Mouse (Mus musculus): ENCODE data around the gene Snd1.

Snd1 gene

DNA sequence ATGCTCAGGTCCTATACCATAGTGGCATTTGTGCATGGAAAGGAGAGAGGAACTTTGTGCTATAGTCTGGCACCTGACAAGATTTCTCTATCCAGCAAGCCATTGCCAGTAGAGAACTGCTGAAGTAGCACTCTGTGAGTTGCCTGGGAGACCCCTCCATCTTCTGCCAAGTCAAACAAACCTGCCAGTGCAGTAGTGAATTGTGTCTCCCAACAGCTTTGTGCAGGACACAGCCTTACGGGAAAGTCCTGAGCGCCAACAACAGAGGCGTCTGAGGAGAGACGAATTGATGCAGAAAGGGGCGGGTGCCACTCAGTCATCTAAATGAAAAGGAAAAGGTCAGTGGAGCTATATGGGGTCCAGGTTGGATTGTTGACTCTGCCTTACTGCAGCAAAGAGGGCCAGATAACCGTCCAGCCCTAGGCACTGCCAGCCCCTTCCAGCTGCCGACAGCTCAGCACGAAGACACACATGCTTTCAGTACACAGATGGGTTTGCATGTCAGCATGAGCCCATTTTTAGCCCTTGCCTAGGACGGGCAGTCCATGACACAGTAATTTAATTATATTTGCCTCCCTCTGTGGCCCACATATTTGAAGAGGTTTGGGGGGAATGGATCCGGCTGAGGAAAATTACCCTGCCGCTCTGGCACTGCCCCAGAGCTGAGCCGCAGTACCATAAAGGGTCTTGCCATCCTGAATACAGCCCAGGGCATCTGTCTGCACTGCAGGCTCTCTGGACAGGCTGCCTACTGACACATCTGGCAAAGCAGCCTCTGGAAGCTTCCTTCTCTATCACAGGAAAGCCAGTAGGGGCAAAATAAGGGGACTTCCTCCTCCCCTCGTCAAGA, 344.8 kb downstream of the Snd1 start:
- no peak for DNase-seq

DNA sequence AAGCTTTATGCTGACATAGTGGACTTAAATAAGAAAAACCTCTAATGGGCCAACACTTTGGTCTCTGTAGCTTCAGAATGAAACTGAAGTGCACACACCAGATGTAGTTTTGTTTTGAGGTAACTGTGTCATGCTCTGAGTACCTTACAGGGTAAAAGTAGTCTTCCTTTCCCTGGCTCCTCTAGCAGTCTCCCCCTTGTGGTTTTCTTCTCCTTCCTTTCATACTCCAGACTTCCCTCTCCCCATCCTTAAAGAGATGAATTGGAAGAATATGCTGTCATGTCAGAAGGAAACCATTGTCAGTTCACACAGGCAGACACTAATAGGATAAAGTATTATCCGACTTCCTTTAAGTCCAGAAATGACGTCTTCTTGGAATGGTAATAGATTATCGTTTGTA, 347.4 kb downstream of the Snd1 start:
- DNase-seq, result no peak

DNA sequence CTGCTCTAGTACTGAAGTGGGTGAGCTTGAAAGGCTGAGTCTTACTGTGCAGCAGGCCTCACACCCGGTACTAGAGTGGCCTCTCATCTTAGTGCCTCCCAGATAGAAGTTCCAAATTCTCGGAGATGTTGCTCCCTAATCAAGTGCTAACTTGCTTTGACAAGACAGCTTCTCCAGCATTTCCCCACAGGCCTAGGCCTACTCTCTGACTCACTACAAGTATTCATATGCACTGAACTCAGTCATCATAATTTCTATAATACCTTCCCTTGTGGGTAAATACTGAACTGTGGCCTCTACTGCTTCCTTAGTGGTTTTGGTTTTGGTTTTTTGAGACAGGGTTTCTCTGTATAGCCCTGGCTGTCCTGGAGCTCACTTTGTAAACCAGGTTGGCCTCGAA, 348.4 kb downstream of the Snd1 start:
- DNase-seq, result no peak

DNA sequence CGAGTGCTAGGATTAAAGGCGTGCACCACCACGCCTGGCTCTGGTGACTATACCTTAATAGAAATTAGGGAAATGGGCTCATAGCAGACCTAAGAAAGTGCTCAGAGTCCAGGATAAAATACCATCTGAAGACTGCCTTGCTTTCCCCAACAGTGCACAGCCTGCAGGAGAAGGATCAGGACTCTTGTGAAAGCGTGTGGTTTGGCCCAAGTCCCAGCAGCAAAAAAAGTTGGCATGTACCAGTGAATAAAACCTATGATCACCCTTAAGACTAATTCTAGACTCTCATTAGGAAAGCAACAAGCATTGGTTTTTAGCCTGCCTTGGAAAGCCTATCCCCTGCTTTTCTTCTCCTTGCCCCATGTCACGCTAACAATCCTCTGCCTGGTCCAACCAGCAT, 348.9 kb downstream of the Snd1 start:
- no peak for DNase-seq

DNA sequence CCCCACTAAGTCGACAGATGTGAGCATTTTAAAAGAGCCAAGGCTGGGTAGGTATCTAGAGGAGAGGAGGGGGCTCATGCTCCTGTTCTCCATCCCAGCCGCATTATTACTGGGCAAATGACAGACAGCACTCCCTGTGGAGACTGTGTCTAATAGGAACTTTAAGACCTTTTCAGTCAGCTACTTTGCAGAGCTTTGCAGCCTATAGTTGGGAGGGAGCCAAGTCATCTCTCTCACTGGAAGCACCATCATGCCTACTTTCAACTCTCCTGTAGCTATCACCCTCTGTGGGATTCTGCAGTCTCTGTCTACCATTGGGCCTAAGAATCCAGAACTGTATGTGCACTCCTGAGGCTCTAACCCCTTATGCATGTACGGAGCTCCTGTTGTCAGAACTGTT, 351.0 kb downstream of the Snd1 start:
- no peak for DNase-seq

DNA sequence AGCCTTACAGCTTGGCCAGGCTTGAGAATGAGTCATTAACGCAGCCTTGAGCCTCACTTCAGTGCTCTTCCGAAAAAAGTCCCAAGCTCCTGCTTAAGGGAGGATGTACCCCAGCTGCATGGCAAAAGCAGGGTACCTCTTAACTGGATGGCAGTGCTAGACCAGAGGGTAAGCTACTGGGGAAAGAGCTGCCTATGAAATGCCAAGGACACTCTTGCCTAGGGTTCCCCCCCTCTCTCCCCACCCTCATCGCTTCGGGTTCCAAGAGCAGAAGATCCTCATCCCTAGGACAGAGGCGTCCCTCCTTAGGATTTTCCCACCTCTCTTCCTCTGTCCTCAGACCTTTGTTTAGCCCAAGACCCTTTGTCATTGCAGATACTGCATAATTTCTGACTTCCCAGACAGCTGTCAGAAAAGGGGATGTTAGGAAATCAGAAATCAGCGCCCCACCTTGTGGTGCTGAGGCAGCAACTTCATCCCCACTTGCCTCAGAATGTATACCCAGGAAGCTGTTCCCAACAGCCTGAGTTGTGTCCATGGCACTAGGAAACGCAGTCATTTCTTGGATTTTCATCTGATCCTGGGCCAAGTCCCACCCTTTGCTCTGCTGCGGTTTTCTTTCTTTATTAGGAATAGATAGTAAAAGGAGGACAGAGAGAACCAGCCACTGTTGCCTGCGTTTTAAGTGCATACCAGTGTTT, 351.9 kb downstream of the Snd1 start:
- no peak for DNase-seq

DNA sequence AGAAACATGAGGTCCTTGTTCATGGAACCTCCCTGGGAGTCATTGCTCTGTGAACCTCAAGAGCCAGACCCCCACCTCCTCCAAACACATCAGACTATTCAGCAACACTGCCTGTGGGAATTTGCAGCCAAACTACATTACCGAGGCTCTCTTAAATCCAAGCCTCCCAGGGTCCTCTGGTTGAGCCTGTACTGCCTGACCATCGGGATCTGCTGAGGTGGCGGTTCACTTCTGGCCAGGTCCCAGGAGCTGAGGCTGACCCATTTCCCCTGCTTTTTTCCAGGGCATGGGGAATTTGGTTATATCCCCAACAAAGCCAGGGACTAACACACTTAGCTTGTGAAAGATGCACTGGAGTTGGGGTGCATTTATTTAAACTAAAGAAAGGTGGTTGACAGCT, 352.6 kb downstream of the Snd1 start:
- no peak for DNase-seq

DNA sequence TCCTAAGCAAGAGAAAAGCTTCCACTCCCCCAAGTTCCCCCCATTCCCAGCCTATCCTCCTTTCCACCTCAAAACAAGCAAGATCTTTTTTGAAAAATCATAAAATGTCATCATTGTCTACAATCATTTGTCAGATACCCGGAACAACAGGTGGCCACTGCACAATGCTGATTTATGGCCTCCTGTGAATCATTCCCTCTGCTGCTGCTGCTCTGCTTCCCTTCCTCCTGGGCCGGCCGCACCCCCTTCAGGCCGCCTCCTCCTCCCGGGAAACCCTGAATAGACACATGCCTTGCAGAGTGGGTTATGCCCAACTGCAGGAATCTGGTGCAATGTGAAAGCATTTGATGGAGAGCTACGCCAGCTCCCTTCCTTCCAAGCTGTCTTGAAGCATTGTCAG, 353.7 kb downstream of the Snd1 start:
- no peak for DNase-seq

DNA sequence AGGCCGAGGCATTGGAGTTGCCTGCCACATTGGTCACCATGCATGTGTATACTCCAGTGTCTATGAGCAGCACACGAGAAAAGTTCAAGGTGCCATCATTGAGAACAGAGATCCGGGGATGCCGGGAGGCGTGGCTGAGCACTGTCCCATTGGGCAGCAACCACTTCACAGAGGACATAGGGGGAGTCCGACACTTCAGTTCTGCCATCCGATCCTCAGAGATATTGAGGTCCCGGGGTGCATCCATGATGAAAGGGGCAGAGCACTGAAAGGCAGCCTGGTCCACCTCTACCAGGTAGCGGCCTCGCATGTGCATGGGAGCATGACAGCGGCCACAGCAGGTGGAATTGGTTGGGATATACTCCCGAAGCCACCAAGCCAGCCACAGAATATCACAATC, 355.4 kb downstream of the Snd1 start:
- no peak for DNase-seq

DNA sequence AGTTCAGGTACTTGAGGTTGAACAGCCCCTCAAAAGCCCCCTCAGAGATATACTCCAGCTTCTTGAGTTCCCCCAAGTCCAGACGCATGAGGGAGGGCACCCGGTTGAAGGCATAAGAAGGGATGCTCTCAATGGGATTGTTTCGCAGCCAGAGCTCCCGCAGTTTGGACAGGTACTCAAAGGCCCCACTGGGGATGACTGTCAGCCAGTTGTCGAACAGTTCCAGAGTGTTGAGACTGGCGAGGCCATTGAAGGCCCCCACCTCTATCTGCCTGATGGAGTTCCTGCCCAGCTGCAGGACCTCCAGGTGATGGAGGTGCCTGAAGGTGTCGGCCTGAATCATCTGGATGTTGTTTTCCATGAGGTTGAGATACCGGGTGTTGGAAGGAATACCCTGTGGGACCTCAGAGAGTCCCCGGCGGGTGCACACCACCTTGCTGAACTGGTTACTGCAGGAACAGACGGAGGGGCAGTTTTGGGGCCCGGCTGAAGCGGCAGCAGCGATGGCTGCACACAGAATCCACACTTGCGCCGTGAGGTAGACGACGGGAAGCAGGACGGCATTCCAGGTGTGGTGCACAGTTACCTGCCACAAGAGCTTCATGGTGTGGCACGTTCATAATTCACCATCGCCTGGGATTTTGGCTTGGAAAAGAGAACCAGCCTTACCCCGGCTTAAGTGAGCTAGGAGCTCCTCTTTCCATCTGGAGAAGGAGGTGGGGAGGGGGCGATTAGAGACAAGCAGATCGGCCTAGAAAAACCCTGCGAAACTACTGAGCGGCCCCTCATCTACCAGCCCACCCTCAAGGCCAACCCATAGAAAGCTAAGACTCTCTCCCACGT, 356.3 kb downstream of the Snd1 start, which contains the start of gene Lrrc4:
Gene Lrrc4 (minus strand): TSS at position 737 of the 843 bp plus-strand sequence.
- DNase-seq, result no peak

DNA sequence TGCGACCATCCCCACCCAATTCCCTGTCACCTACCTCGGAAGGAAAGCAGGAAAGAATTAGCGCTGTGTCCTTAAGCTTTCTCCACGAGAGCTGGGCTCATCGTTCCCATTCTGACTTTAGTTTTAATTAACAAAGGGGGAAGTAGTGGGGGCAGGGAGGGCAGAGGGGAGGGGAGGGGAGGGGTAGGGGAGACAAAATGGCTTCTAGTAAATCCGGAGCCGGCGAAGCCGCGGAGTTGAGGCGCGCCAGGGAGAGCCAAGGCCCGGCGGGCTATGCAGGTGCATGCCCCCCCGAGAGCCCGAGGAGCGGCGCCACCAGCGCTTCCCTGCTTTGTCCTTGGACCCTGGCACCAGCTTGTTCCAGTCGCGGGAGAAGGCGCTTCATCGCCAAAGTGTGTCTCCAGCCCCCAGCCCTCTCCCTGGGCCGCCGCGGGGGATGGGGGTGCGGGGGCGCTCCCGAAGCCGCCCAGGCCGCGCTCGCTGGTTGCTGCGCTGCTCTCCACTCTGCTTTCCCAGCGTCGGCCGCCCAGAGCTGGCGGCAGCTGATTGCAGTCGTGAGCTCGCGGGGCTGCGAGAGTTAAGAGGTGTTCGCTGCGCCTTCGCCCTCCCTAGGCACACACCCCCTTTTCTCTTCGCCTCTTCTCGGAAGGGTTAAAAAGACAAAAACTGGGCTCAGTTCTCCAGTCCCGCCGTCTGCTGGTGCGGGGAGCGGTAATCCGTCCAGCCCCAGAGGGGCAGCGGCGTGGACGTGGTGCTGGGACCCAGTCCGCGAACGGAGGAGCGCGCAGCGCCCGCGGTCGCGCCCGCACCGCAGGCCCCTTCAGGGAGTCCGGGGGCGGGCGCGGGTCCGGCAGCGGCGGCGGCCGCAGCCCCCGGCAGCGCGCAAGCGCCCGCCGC, 357.2 kb downstream of the Snd1 start:
- DNase-seq, result no peak

DNA sequence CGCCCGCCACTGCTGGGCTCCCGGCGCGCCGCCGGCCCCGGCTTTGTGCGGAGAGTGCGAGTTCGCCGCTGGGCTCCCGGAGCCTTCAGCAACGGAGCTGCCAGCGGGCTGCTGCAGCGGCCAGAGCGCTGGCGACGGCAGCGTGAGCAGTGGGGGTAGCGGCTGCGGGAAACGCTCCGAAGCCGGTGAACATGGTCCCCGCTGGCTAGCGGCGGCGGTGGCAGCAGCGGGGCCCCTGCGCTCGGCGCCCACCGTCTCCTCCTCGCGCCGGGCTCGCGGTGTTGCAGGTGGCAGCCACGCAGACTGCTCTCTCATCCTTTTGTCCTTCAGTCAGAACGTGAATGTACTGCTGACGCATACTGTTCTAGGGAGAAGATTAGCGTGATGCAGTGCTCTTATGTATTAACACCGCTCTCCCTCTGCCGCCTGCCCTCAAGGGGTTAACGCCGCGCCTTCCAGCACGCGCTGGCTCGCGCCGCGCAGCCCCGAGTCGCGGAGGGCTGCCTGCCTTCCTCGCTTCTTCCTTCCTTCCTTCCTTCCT, 357.9 kb downstream of the Snd1 start:
- DNase-seq, result peak; percentile 92

DNA sequence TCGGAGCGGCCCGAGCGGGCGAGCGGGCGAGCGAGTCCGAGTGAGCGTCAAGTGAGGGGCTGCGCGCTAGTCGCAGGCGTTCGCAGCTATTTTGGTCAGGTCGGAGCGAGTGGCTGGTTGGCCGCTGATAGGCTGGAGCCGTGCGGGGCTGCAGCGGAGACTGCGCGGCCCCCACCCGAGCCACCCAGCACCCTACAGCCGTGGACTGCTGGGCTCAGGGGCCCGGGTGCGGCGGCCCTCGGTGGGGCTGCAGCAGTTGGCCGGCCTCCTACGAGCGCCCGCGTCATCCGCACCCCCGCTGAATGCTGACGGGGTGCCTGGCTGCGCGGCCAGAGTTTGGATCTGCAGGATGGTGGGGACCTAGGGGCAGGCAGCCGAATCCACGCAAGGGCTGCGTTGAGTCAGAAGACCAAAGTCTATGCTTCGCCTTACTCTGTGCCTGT, 358.5 kb downstream of the Snd1 start:
- peak; percentile 94 for DNase-seq

DNA sequence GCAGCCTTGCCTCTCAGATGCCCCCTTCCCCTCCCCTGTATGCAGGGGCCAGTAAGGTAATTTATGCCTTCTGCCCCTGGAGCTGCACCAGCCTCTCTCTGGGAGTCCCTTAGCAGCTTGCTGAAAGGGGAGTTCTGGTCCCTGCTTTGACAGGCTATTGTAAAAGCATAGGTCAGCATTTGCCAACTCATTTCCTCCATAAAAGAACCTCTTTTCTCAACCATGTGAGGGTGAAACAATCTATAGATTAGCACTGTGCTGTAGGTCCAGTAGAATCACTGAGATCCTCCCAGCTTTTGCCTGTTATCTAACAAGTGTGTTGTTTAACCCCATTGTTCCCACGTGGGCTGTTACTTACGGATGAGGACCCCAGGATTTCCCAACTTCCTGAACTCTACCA, 359.1 kb downstream of the Snd1 start:
- no peak for DNase-seq

DNA sequence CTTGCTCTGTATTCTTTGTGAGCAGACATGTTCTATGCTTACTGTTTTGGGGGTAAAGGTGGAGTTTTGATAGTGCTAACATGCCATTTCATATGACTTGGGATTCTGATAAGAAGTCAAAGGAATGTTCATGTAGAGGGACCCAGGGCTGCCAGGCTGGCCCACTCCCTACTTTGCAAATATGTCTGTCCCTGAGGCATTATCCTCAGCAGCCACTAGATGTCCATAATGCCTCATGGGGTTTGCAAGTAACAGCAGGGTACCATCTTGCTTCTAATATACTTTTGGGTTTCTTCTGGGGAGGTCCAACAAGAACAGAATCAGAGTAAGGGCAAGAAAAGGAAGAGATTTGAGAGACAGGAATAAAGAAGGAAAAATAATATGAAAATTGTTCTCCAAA, 361.7 kb downstream of the Snd1 start:
- no peak for DNase-seq

DNA sequence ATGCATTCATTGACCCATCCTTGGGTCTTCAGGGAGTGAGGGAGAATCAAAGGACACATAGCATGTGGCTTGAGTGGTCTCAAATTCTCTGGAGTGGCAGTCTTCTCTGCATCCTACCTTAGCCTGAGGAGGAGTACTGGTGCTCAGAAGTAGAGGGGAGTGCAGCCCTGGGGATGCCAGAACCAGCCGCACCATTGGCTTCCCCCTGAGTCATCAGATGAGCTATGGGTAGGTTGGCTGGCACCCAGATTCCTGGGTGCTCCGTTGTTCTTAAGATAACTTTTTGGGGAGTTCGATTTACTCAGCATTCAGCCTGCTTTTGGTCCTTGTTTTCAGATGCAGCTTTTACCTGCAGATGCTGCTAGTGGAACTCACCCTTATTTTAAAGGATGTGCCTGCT, 366.6 kb downstream of the Snd1 start:
- DNase-seq, result no peak

DNA sequence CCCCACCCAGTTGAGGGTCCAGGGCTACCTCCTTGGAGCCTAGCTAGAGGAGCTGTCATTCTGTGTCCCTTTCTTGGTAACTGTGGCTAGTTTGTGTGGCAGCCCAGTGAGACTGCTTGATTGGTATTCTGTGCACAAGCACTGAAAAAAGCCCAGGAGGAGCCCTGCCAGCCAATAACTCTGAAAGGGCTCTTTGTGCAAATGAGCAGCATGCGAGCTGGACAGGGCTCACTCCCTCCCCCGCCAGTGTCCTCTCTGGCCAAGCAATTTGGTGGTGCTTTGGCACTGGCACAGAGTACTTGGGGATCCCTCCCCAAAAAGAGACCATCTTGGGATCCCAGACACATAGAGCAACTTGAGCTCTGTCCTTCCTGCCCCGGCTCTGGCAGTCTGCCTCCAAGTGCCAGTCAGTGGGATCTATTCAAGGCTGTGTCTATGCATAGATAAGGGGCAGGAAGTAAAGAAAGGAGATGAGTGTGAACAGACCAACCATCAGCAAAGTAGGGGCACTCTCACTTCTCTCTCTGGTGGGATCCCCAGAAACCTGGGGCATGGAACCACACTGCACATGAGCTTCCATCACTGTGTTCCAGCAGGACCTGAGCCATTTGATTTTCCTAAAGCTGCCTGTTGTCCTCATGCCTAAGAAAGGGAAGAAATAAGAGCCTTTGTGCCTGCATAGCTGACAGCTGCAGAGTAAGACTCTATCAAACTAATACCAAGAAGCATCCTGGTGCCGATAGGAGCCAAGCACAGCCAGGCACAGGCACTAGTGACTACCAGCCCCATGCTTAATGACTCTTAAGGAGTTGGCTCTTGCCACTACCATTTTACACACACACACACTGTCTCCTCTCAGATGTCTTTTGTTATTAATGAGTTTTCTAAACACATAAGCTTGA, 367.7 kb downstream of the Snd1 start:
- no peak for DNase-seq

DNA sequence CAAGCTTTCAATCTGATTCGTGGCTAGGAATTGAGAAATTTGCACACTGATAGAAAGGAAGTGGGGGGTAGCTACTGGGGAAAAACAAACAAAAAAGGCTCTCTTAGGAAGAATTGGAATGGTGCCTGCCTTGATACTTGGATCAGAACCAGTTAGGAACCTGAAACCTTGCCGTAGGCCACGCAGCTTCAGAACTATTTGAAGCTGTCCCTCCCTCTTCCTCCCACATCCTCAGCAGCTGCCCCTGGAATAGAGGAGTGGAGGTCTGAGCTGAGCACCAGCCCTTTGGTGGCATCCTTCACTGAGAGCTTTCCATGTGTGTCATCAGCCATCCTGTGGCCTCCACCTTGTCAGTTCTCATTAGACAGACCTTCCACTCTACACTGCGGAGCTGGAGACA, 370.7 kb downstream of the Snd1 start:
- peak; percentile 78 for DNase-seq

DNA sequence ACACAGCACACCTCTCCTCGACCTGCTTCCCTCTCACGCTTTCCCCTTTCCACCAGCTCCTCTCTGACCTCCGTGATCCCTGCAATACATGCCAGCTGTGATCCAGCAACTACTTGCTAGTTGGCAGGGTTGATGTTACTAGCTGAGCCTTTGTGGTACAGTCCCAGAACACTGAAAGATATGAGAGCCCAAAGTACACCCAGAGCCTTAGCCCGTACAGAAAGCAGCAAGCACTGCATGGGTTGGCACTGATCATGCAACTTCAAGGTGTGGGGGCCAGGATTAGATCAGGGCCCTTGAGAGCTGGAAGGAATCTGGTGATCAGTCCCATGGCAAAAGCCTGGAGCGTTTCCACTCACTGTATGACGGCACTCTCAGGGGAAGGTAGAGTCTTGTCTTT, 372.7 kb downstream of the Snd1 start:
- DNase-seq, result peak; percentile 91

DNA sequence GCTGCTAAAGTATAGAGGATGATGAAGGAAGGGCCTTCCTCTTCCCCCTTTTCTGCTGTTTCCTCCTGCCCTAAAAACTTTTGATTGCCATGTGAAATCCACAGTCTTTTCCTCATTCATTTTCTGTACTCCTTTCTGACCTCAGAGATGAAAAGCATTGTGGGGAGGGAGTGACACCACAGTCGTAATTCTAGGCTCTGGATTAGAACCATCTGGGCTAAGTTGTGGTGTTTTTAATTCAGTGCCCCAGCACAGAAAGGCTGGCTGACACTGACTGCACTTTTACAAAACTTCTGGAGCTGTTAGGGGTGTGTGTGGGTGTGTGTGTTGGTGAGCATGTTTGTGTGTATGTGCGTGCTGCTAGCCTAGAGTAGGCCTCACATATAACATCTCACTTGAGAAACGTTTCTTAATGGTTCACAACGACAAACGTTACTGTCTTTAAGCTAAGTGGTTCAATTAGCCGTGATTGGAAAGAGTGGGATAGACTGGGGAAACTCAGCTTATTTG, 373.4 kb downstream of the Snd1 start:
- no peak for DNase-seq

DNA sequence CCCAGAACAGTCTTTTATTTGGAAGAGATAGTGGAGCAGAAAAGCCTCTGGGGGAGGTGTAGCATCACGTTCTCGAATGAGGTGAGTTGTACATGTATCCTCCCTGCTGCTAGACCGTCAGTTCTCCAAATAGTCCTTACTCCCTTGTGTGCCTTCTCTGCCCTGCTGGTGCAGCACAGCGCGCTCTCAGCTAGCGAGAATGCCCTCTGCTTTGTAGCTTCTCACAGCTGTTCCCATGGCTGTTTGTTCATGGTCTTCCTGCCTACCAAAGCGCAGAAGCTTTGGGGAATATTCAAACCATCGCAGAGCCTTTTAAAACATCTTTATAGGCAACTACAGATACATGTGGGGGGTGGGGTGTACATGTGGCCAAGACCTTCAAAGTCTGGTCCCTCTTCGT, 374.0 kb downstream of the Snd1 start:
- DNase-seq, result peak; percentile 84
